Mouse (Mus musculus): Measurements from ENCODE around the gene Cox6a2. TPM values are rescaled to one million over a fixed set of nuclear protein-coding genes. Genes with fewer than 3 reads are reported as not detected.

The Cox6a2 gene
- polyA plus RNA-seq, 1 experiment: 77.1 TPM

DNA sequence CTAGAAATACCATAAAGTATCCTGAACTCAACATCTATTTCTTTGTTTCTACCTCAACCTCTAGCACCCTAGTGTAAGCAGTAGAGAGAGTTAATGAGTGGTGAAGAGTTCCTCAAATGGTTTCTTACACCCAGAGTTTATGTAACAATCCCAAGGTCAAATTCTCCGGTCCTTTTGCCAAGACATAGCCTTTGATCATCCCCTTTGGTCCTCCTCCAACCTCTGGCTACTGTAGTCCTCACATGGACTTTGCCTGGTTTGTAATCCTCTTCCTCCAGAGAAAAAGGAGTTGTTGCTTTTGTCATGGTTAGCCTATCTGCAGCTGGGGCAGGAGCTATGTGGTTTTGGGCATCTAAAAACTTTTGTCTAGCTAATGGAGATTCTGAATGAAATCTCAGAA lies 29.3 kb upstream of the Cox6a2 start:
- H3K36me3 ChIP-seq (ENCODE audit: control insufficient read depth, insufficient read depth, low read length): no peaks in the 10 kb centered on the region
- WGBS: 30% methylated on average over 1 of the region's 1 CpGs
- H3K27ac ChIP-seq (ENCODE audit: insufficient read depth, low read depth, low read length): peak overlapping the region; percentile 67
- DNase-seq: peak; percentile 94
- peaks cover 12% of the 10 kb centered on the region; the same call in 1 of the 2 replicates for H3K4me1 ChIP-seq (ENCODE audit: control insufficient read depth, insufficient read depth, low read length)
- TF ChIP-seq CTCF (conservative IDR thresholded peaks at IDR 0.05; ENCODE audit: insufficient read depth, insufficient read length, low read depth, low read length) (no peak), POLR2A (IDR thresholded peaks at IDR 0.05; ENCODE audit: low read depth, low read length) (no peak)
- no peaks in the 10 kb centered on the region for H3K27me3 ChIP-seq (replicated peaks; ENCODE audit: control insufficient read depth, insufficient read depth, low read length)
- H3K4me3 ChIP-seq (ENCODE audit: insufficient read depth, low read depth, low read length): no peak overlapping the region

GRCm38 (mm10) chr7:128234796-128235195 lies 28.6 kb upstream of the Cox6a2 start:
- Histone ChIP-seq H3K36me3 (ENCODE audit: control insufficient read depth, insufficient read depth, low read length) (no peaks in the 10 kb centered on the region), H3K4me1 (ENCODE audit: control insufficient read depth, insufficient read depth, low read length) (peaks cover 12% of the 10 kb centered on the region; the same call in 1 of the 2 replicates), H3K27ac (ENCODE audit: insufficient read depth, low read depth, low read length) (peak overlapping the region; percentile 33), H3K27me3 (replicated peaks; ENCODE audit: control insufficient read depth, insufficient read depth, low read length) (no peaks in the 10 kb centered on the region), H3K4me3 (ENCODE audit: insufficient read depth, low read depth, low read length) (no peak overlapping the region)
- no peak for DNase-seq
- WGBS: 74% methylated on average over 2 of the region's 2 CpGs
- TF ChIP-seq CTCF (conservative IDR thresholded peaks at IDR 0.05; ENCODE audit: insufficient read depth, insufficient read length, low read depth, low read length) (no peak), POLR2A (IDR thresholded peaks at IDR 0.05; ENCODE audit: low read depth, low read length) (no peak)

- no peaks in the 10 kb centered on the region for H3K27me3 ChIP-seq (replicated peaks; ENCODE audit: control insufficient read depth, insufficient read depth, low read length)
- H3K4me3 ChIP-seq (ENCODE audit: insufficient read depth, low read depth, low read length): no peak overlapping the region
- WGBS: 45% methylated on average over 8 of the region's 8 CpGs
- no peak overlapping the region for H3K27ac ChIP-seq (ENCODE audit: insufficient read depth, low read depth, low read length)
- DNase-seq: no peak
- peaks cover 8% of the 10 kb centered on the region; the same call in 1 of the 2 replicates for H3K4me1 ChIP-seq (ENCODE audit: control insufficient read depth, insufficient read depth, low read length)
- TF ChIP-seq POLR2A (IDR thresholded peaks at IDR 0.05; ENCODE audit: low read depth, low read length) (no peak), CTCF (conservative IDR thresholded peaks at IDR 0.05; ENCODE audit: insufficient read depth, insufficient read length, low read depth, low read length) (no peak)
- no peaks in the 10 kb centered on the region for H3K36me3 ChIP-seq (ENCODE audit: control insufficient read depth, insufficient read depth, low read length)
Observed at GRCm38 (mm10) chr7:128231741-128232140, 25.6 kb upstream of the Cox6a2 start.

- H3K27me3 ChIP-seq (replicated peaks; ENCODE audit: control insufficient read depth, insufficient read depth, low read length): no peaks in the 10 kb centered on the region
- H3K27ac ChIP-seq (ENCODE audit: insufficient read depth, low read depth, low read length): peak overlapping the region; percentile 71
- 74% methylated on average over 3 of the region's 3 CpGs for WGBS
- no peak for TF ChIP-seq POLR2A (IDR thresholded peaks at IDR 0.05; ENCODE audit: low read depth, low read length)
- TF ChIP-seq CTCF (conservative IDR thresholded peaks at IDR 0.05; ENCODE audit: insufficient read depth, insufficient read length, low read depth, low read length): no peak
- peak; percentile 64 for DNase-seq
- H3K36me3 ChIP-seq (ENCODE audit: control insufficient read depth, insufficient read depth, low read length): no peaks in the 10 kb centered on the region
- H3K4me1 ChIP-seq (ENCODE audit: control insufficient read depth, insufficient read depth, low read length): peaks cover 7% of the 10 kb centered on the region; the same call in 1 of the 2 replicates
- H3K4me3 ChIP-seq (ENCODE audit: insufficient read depth, low read depth, low read length): no peak overlapping the region
Observed at GRCm38 (mm10) chr7:128220936-128221335, 14.7 kb upstream of the Cox6a2 start.

DNA sequence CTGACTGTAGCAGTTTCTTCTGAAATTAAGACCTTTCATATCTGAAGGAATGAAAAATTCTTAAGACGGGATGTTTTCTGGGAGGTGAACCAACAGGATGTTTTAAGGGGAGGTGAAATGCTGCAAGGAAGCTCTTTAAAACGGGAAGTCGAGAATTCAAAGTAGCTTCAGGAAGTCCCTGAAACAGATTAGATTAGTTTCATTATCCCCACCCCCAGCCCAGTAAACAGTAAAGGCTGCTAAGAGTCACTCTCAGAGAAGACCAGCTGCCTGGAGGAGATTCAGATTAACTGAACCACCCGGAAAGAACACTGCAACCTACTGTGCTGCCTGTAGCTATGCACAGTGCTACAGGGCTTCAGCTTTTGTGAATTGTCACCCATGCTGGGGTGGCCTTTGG lies 13.8 kb upstream of the Cox6a2 start:
- peaks cover 7% of the 10 kb centered on the region; the same call in 1 of the 2 replicates for H3K4me1 ChIP-seq (ENCODE audit: control insufficient read depth, insufficient read depth, low read length)
- WGBS: 85% methylated on average over 4 of the region's 4 CpGs
- H3K27me3 ChIP-seq (replicated peaks; ENCODE audit: control insufficient read depth, insufficient read depth, low read length): no peaks in the 10 kb centered on the region
- H3K27ac ChIP-seq (ENCODE audit: insufficient read depth, low read depth, low read length): peak overlapping the region; percentile 71; the same call in 1 of the 2 replicates
- DNase-seq: no peak
- H3K36me3 ChIP-seq (ENCODE audit: control insufficient read depth, insufficient read depth, low read length): no peaks in the 10 kb centered on the region
- no peak overlapping the region for H3K4me3 ChIP-seq (ENCODE audit: insufficient read depth, low read depth, low read length)
- TF ChIP-seq POLR2A (IDR thresholded peaks at IDR 0.05; ENCODE audit: low read depth, low read length): no peak
- no peak for TF ChIP-seq CTCF (conservative IDR thresholded peaks at IDR 0.05; ENCODE audit: insufficient read depth, insufficient read length, low read depth, low read length)

- no peak for TF ChIP-seq CTCF (conservative IDR thresholded peaks at IDR 0.05; ENCODE audit: insufficient read depth, insufficient read length, low read depth, low read length)
- TF ChIP-seq POLR2A (IDR thresholded peaks at IDR 0.05; ENCODE audit: low read depth, low read length): no peak
- Histone ChIP-seq H3K27ac (ENCODE audit: insufficient read depth, low read depth, low read length) (no peak overlapping the region), H3K27me3 (replicated peaks; ENCODE audit: control insufficient read depth, insufficient read depth, low read length) (no peaks in the 10 kb centered on the region), H3K4me3 (ENCODE audit: insufficient read depth, low read depth, low read length) (no peak overlapping the region), H3K4me1 (ENCODE audit: control insufficient read depth, insufficient read depth, low read length) (no peaks in the 10 kb centered on the region; the same call in 1 of the 2 replicates), H3K36me3 (ENCODE audit: control insufficient read depth, insufficient read depth, low read length) (no peaks in the 10 kb centered on the region)
- WGBS: 45% methylated on average over 3 of the region's 3 CpGs
- peak; percentile 76 for DNase-seq
Observed at GRCm38 (mm10) chr7:128209826-128210225, 3.6 kb upstream of the Cox6a2 start.

DNA sequence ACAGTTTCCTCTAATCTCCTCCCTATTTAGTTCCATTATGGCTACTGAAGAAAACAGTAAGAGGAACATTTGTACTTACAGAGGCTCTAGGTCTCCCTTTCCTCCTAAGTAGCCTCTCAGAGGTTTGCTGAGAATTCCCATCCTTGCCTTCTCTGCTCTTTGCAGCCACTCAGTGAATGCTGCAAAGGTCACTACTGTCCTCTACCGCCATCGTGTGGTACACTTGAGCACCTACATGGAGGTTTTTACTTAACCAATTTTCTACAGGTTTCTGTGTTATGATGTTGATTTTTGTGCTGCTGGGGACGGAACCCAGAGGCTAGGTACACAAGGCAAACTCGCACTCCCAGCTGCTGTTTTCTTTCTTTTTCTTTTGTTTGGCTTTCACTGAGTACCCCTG lies 2.0 kb upstream of the Cox6a2 start:
- DNase-seq: peak; percentile 63
- TF ChIP-seq CTCF (conservative IDR thresholded peaks at IDR 0.05; ENCODE audit: insufficient read depth, insufficient read length, low read depth, low read length) (peak; percentile 86), POLR2A (IDR thresholded peaks at IDR 0.05; ENCODE audit: low read depth, low read length) (no peak)
- Histone ChIP-seq H3K36me3 (ENCODE audit: control insufficient read depth, insufficient read depth, low read length) (no peaks in the 10 kb centered on the region), H3K4me1 (ENCODE audit: control insufficient read depth, insufficient read depth, low read length) (no peaks in the 10 kb centered on the region; the same call in 1 of the 2 replicates), H3K27me3 (replicated peaks; ENCODE audit: control insufficient read depth, insufficient read depth, low read length) (no peaks in the 10 kb centered on the region; the same call in 1 of the 2 replicates), H3K27ac (ENCODE audit: insufficient read depth, low read depth, low read length) (no peak overlapping the region), H3K4me3 (ENCODE audit: insufficient read depth, low read depth, low read length) (no peak overlapping the region)
- WGBS: 5% methylated on average over 4 of the region's 4 CpGs
